Comparison of ENCODE assay signal across 16 mouse cellular contexts in the genomic region with DNA sequence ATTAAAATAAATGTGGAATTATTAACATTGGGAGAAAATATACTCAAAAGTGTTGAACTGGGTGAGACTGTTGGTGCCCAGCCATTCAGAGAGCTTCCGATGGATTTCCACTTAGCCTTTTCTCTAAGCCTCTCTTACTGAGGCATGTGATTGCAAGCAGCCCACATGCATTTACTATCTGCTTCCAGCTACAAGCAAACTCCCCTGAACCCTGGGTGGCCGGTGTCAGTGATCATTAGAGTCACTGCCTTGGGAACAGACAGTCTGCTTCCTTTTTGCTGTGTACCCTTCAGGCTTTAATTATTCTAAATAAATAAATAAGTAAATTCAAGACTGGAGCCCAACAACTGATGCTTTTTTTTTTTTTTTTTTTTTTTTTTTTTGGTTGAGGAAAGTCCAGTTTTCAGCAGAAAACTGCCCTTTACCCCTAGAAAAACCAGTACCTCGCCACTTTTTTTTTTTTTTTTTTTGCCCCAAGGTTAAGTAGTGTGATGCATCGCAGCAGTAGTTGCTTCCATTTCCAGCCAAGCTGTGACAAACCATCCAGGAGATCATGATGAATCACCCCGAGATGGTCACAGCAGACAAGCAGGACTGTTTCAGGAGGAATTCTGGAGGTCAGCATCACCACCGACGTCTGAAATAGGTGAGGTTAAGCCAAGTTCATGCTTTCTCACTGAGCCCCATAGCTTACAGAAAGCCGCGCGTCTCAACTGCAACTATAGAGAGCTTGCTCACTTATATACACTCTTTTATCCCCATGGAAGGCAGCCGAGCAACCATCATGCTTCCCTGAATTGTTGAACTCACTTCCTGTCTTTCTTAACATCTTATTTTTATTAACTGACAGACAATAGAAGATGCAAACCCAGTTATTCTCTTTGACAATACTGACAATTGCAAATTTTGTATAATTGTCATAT. TPM values are rescaled to one million over a fixed set of nuclear protein-coding genes. Genes with fewer than 3 reads are reported as not detected.
DNase-seq lines count a peak whose midpoint lies in the region; ATAC-seq and TF ChIP-seq lines count a peak whose summit lies in the region.
"Had no signal": no experiment of that assay in that cellular context is flagged by ENCODE, and none has a peak within 500 bp of the region (broad histone marks: within the 10 kb centered on the region; RNA-seq: fewer than 3 reads in every experiment).

No protein-coding gene starts in this region.

- no peak for TF ChIP-seq CTCF in Patski (IDR thresholded peaks at IDR 0.05)

- CTCF ChIA-PET in Patski (lab: Charles Lee): interaction anchor here (1.5 to 1.6 kb wide), 2 partner anchors 49 to 52 kb away, joined by 3 to 5 read pairs; no protein-coding TSS in a partner anchor

- H3K36me3 ChIP-seq in kidney, embryonic 15.5 days: no peaks in the 10 kb centered on the region
- H3K36me3 ChIP-seq in embryonic facial prominence, embryonic 11.5 days (replicated peaks; ENCODE audit: control insufficient read depth, insufficient read depth, low read depth, low read length): no peaks in the 10 kb centered on the region
- no peaks in the 10 kb centered on the region for H3K36me3 ChIP-seq in forebrain, embryonic 16.5 days (ENCODE audit: control insufficient read depth, insufficient read depth)
- H3K36me3 ChIP-seq: forebrain, embryonic 15.5 days; limb, embryonic 13.5 days; liver, embryonic 15.5 days had no signal

- POLR2A ChIA-PET in Patski (lab: Charles Lee): interaction anchor here (0.6 kb wide), 1 partner anchor 9 kb away, joined by 3 read pairs; no protein-coding TSS in a partner anchor

- H3K4me2 ChIP-seq in kidney, embryonic 15.5 days: no peak overlapping the region
- no peak overlapping the region for H3K4me2 ChIP-seq in embryonic facial prominence, embryonic 11.5 days (ENCODE audit: low read depth, low read length)
- no peak overlapping the region for H3K4me2 ChIP-seq in forebrain, embryonic 16.5 days (ENCODE audit: low read length)
- H3K4me2 ChIP-seq: forebrain, embryonic 15.5 days; limb, embryonic 13.5 days; liver, embryonic 15.5 days had no signal

- DNase-seq in kidney, postnatal 10 days: no peak
- DNase-seq in Patski (ENCODE audit: low read depth, low spot score): peak; percentile 44
- DNase-seq in embryonic facial prominence, embryonic 11.5 days (ENCODE audit: low spot score): peak; percentile 73
- DNase-seq in retina, postnatal 1 day: peak; percentile 52
- DNase-seq in frontal cortex, postnatal 10 days (ENCODE audit: low spot score in 2 of 2): no peak
- DNase-seq: cerebellum, adult 18-20 months; cerebellum, postnatal 25 days; layer of hippocampus, postnatal 36 days; lung, postnatal 10 days had no signal

- no peak for ATAC-seq in kidney, embryonic 15.5 days (replicated peaks; ENCODE audit: low FRiP score)
- ATAC-seq in Patski: no peak
- ATAC-seq in embryonic facial prominence, embryonic 11.5 days (replicated peaks; ENCODE audit: insufficient number of reproducible peaks, low FRiP score, low TSS enrichment, low read depth): no peak
- ATAC-seq in forebrain, embryonic 16.5 days: no peak
- ATAC-seq: forebrain, embryonic 15.5 days; midbrain, embryonic 16.5 days had no signal

- no peak overlapping the region for H3K9ac ChIP-seq in kidney, embryonic 15.5 days
- no peak overlapping the region for H3K9ac ChIP-seq in embryonic facial prominence, embryonic 11.5 days (replicated peaks; ENCODE audit: low read length)
- no peak overlapping the region for H3K9ac ChIP-seq in forebrain, embryonic 16.5 days (replicated peaks; ENCODE audit: low read depth, low read length)
- H3K9ac ChIP-seq: forebrain, embryonic 15.5 days; limb, embryonic 13.5 days; liver, embryonic 15.5 days had no signal

- H3K4me3 ChIP-seq in kidney, embryonic 15.5 days (replicated peaks): no peak overlapping the region
- no peak overlapping the region for H3K4me3 ChIP-seq in embryonic facial prominence, embryonic 11.5 days (ENCODE audit: low read depth, low read length)
- no peak overlapping the region for H3K4me3 ChIP-seq in forebrain, embryonic 16.5 days (replicated peaks; ENCODE audit: low read length)
- H3K4me3 ChIP-seq: forebrain, embryonic 15.5 days; limb, embryonic 13.5 days; liver, embryonic 15.5 days had no signal

- no peaks in the 10 kb centered on the region for H3K27me3 ChIP-seq in kidney, embryonic 15.5 days
- no peaks in the 10 kb centered on the region for H3K27me3 ChIP-seq in Patski
- H3K27me3 ChIP-seq in embryonic facial prominence, embryonic 11.5 days (ENCODE audit: control insufficient read depth, insufficient read depth, low read length): no peaks in the 10 kb centered on the region
- H3K27me3 ChIP-seq in forebrain, embryonic 16.5 days (replicated peaks; ENCODE audit: control insufficient read depth, insufficient read depth, low read length): no peaks in the 10 kb centered on the region
- H3K27me3 ChIP-seq: forebrain, embryonic 15.5 days; limb, embryonic 13.5 days; liver, embryonic 15.5 days had no signal

- WGBS in kidney, embryonic 15.5 days: 38% methylated on average over 11 of the region's 11 CpGs
- WGBS in embryonic facial prominence, embryonic 11.5 days: 27% methylated on average over 11 of the region's 11 CpGs
- WGBS in forebrain, embryonic 16.5 days: 82% methylated on average over 11 of the region's 11 CpGs

- peaks cover 42% of the 10 kb centered on the region for H3K4me1 ChIP-seq in kidney, embryonic 15.5 days
- H3K4me1 ChIP-seq in embryonic facial prominence, embryonic 11.5 days (ENCODE audit: control insufficient read depth, insufficient read depth, low read length): peaks cover 6% of the 10 kb centered on the region; the same call in 1 of the 2 replicates
- no peaks in the 10 kb centered on the region for H3K4me1 ChIP-seq in forebrain, embryonic 16.5 days (replicated peaks; ENCODE audit: control insufficient read depth, insufficient read depth, low read length)
- H3K4me1 ChIP-seq: forebrain, embryonic 15.5 days had no signal

- in situ Hi-C loops in Patski (cut with MboI; ENCODE audit: low pct_unique_long_range_greater_than_20kb): no loop called here

- 0 out of 2 replicates have a peak overlapping the region, but pooled peaks have one; percentile 22 for H3K27ac ChIP-seq in kidney, embryonic 15.5 days
- no peak overlapping the region for H3K27ac ChIP-seq in embryonic facial prominence, embryonic 11.5 days (replicated peaks; ENCODE audit: low read depth, low read length)
- no peak overlapping the region for H3K27ac ChIP-seq in forebrain, embryonic 16.5 days (ENCODE audit: low read length)
- H3K27ac ChIP-seq: forebrain, embryonic 15.5 days; limb, embryonic 13.5 days; liver, embryonic 15.5 days; stomach, postnatal 0 days had no signal

- no peaks in the 10 kb centered on the region for H3K9me3 ChIP-seq in kidney, embryonic 15.5 days (replicated peaks)
- H3K9me3 ChIP-seq in embryonic facial prominence, embryonic 11.5 days (replicated peaks; ENCODE audit: control insufficient read depth, low read length): no peaks in the 10 kb centered on the region
- no peaks in the 10 kb centered on the region for H3K9me3 ChIP-seq in forebrain, embryonic 16.5 days (ENCODE audit: control insufficient read depth, low read length)
- H3K9me3 ChIP-seq: forebrain, embryonic 15.5 days; limb, embryonic 13.5 days; liver, embryonic 15.5 days had no signal

RNA-seq across cellular contexts. Expression of gene Fzd4, which starts 21.9 kb away (rescaled TPM):
- 27.1 and 27.5 TPM in 2 replicates for polyA plus RNA-seq in kidney, embryonic 15.5 days (2015; fragmentation: Nextera tagmentation; extraction: Ambion mirVana)
- polyA plus RNA-seq in Patski (2021): 55.9 TPM
- 12.4 and 15.6 TPM in 2 replicates for polyA plus RNA-seq in embryonic facial prominence, embryonic 11.5 days (2014; fragmentation: Nextera tagmentation; extraction: Ambion mirVana)
- polyA plus RNA-seq in forebrain, embryonic 16.5 days (2015; fragmentation: Nextera tagmentation; extraction: Ambion mirVana): 1.6 and 2.1 TPM in 2 replicates

RNA-seq across cellular contexts. Expression of gene Tmem135, which starts 22.0 kb away (rescaled TPM):
- 33.7 and 34.0 TPM in 2 replicates for polyA plus RNA-seq in kidney, embryonic 15.5 days (2015; fragmentation: Nextera tagmentation; extraction: Ambion mirVana)
- 48.3 TPM for polyA plus RNA-seq in Patski (2021)
- 17.9 and 18.5 TPM in 2 replicates for polyA plus RNA-seq in embryonic facial prominence, embryonic 11.5 days (2014; fragmentation: Nextera tagmentation; extraction: Ambion mirVana)
- 25.7 and 27.5 TPM in 2 replicates for polyA plus RNA-seq in forebrain, embryonic 16.5 days (2015; fragmentation: Nextera tagmentation; extraction: Ambion mirVana)

Comparison
In these comparisons a context has a peak if more than half of its experiments do, and no peak if none do; other contexts are left out.
1. DNase-seq: peak in Patski (single experiment), embryonic facial prominence, embryonic 11.5 days (single experiment) and retina, postnatal 1 day (single experiment); none in kidney, postnatal 10 days (single experiment) and frontal cortex, postnatal 10 days (0 of 2).